ENCODE assay signal across 10 mouse cellular contexts in genomic region chr2:33165229-33165628, GRCm38 (mm10). TPM values are rescaled to one million over a fixed set of nuclear protein-coding genes. Genes with fewer than 3 reads are reported as not detected.
DNase-seq lines count a peak whose midpoint lies in the region; ATAC-seq lines count a peak whose summit lies in the region.
"Had no signal": no experiment of that assay in that cellular context is flagged by ENCODE, and none has a peak within 500 bp of the region (broad histone marks: within the 10 kb centered on the region; RNA-seq: fewer than 3 reads in every experiment).

No protein-coding gene starts in this region.

- H3K4me2 ChIP-seq in kidney, embryonic 16.5 days (replicated peaks; ENCODE audit: low read depth, low read length): no peak overlapping the region
- no peak overlapping the region for H3K4me2 ChIP-seq in stomach, embryonic 14.5 days (replicated peaks; ENCODE audit: low read depth, low read length)
- H3K4me2 ChIP-seq: midbrain, embryonic 12.5 days had no signal

- no peaks in the 10 kb centered on the region for H3K9me3 ChIP-seq in kidney, embryonic 16.5 days (ENCODE audit: low read length)
- H3K9me3 ChIP-seq in stomach, embryonic 14.5 days (ENCODE audit: control insufficient read depth, low read depth, low read length): no peaks in the 10 kb centered on the region
- H3K9me3 ChIP-seq: midbrain, embryonic 12.5 days had no signal

- H3K4me1 ChIP-seq in kidney, embryonic 16.5 days (ENCODE audit: insufficient read depth, low read length): peaks cover 34% of the 10 kb centered on the region
- H3K4me1 ChIP-seq in stomach, embryonic 14.5 days (ENCODE audit: control insufficient read depth, insufficient read depth, low read length): peaks cover 26% of the 10 kb centered on the region
- H3K4me1 ChIP-seq: midbrain, embryonic 12.5 days had no signal

- WGBS in kidney, embryonic 16.5 days: 45% methylated on average over 4 of the region's 4 CpGs
- WGBS in stomach, embryonic 14.5 days: 58% methylated on average over 4 of the region's 4 CpGs

- no peaks in the 10 kb centered on the region for H3K27me3 ChIP-seq in kidney, embryonic 16.5 days (ENCODE audit: insufficient read depth, low read length)
- H3K27me3 ChIP-seq in stomach, embryonic 14.5 days (ENCODE audit: control insufficient read depth, insufficient read depth, low read length): no peaks in the 10 kb centered on the region
- H3K27me3 ChIP-seq: midbrain, embryonic 12.5 days had no signal

- no peaks in the 10 kb centered on the region for H3K36me3 ChIP-seq in kidney, embryonic 16.5 days (ENCODE audit: insufficient read depth, low read length)
- H3K36me3 ChIP-seq in stomach, embryonic 14.5 days (ENCODE audit: control insufficient read depth, insufficient read depth, low read length): no peaks in the 10 kb centered on the region

- ATAC-seq in kidney, embryonic 16.5 days (ENCODE audit: low FRiP score, low TSS enrichment): peak; percentile 44; the same call in 1 of the 2 replicates
- ATAC-seq in stomach, embryonic 14.5 days (ENCODE audit: insufficient number of reproducible peaks, insufficient read depth, low FRiP score, low read depth): no peak

- peak; percentile 68 for DNase-seq in lung, postnatal 10 days
- DNase-seq in lung, postnatal 14 days: no peak
- DNase-seq in heart, postnatal 14 days: peak; percentile 30 to 51
- no peak for DNase-seq in frontal cortex, postnatal 36 days (ENCODE audit: low spot score in 2 of 2)
- no peak for DNase-seq in yolk sac, embryonic 10.5 days (ENCODE audit: low spot score)
- DNase-seq in right cerebral cortex, adult 18-20 months: no peak
- DNase-seq: adrenal gland, postnatal 25 days had no signal

- H3K4me3 ChIP-seq in kidney, embryonic 16.5 days (ENCODE audit: low read length): no peak overlapping the region
- H3K4me3 ChIP-seq in stomach, embryonic 14.5 days (ENCODE audit: low read depth, low read length): no peak overlapping the region
- H3K4me3 ChIP-seq: midbrain, embryonic 12.5 days had no signal

- peak overlapping the region; percentile 95 for H3K27ac ChIP-seq in kidney, embryonic 16.5 days (ENCODE audit: low read length)
- peak overlapping the region; percentile 71; the same call in 1 of the 2 replicates for H3K27ac ChIP-seq in stomach, embryonic 14.5 days (ENCODE audit: low read length)
- H3K27ac ChIP-seq: midbrain, embryonic 12.5 days had no signal

- peak overlapping the region; percentile 9; the same call in 1 of the 2 replicates for H3K9ac ChIP-seq in kidney, embryonic 16.5 days (replicated peaks; ENCODE audit: low read length)
- no peak overlapping the region for H3K9ac ChIP-seq in stomach, embryonic 14.5 days (replicated peaks; ENCODE audit: low read depth, low read length)
- H3K9ac ChIP-seq: midbrain, embryonic 12.5 days had no signal

- intact Hi-C loops in heart, postnatal 14 days (cut with DNase I): no loop called here

RNA-seq across cellular contexts. Expression of gene Garnl3, which starts 33.8 kb away (rescaled TPM):
- 1 to 10 TPM; 4.1 to 4.2 TPM for total RNA-seq in heart, postnatal 14 days (2021)
- 10.9 and 13.6 TPM in 2 replicates for polyA plus RNA-seq in kidney, embryonic 16.5 days (2015; fragmentation: Nextera tagmentation; extraction: Ambion mirVana)
- 22.0 and 24.5 TPM in 2 replicates for polyA plus RNA-seq in stomach, embryonic 14.5 days (2014; fragmentation: Nextera tagmentation; extraction: Ambion mirVana)

RNA-seq across cellular contexts. Expression of gene Angptl2, which starts 50.6 kb away (rescaled TPM):
- 10 to 100 TPM; 83.2 to 85.0 TPM for total RNA-seq in heart, postnatal 14 days (2021)
- polyA plus RNA-seq in kidney, embryonic 16.5 days (2015; fragmentation: Nextera tagmentation; extraction: Ambion mirVana): 46.2 and 46.5 TPM in 2 replicates
- polyA plus RNA-seq in stomach, embryonic 14.5 days (2014; fragmentation: Nextera tagmentation; extraction: Ambion mirVana): 39.7 and 45.2 TPM in 2 replicates

Comparison
In these comparisons a context has a peak if more than half of its experiments do, and no peak if none do; other contexts are left out.
1. DNase-seq: peak in lung, postnatal 10 days (single experiment) and heart, postnatal 14 days (2 of 2); none in lung, postnatal 14 days (single experiment), frontal cortex, postnatal 36 days (0 of 2), yolk sac, embryonic 10.5 days (single experiment) and right cerebral cortex, adult 18-20 months (single experiment).